Mouse (Mus musculus) ES-Bruce4 (cell line): ENCODE results near the gene Cbx5.

Source experiments
- CTCF ChIP-seq: IDR thresholded peaks from one replicate; pipeline ENCODE4 v1.8.1; 2011; ENCODE audit warnings: low read depth, low read length
- POLR2A ChIP-seq: IDR thresholded peaks from one replicate; pipeline ENCODE4 v1.8.1; 2011; ENCODE audit warnings: low read length; ENCODE audit not compliant: insufficient read depth

DNA sequence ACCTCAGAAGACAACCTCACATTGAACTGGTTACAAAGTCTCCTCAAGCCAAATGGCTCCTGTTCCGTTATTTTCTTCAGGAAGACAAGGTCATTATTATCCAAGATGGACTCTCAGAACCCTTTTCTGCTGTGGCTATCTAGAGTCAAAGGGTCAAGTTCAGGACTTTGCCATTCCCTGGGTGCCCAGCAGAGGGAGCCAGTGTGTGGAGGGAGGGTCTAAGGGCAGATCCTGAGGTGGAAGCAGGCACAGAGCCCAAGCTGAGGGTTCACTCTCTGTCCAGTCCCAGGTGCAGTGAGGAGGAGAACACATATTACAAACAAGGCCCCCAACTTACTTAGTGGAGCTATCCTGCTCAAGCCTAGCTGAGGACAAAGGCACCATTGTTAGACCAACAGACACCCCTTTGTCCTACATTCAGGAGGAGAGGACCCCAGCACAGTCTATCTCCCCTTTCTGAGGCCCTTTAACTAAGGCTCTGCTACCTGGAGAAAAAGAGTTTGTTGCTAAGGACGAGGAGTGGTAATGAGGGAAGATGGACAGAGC lies 10.7 kb upstream of the Cbx5 start:
- no peak for TF ChIP-seq POLR2A
- TF ChIP-seq CTCF: peak; percentile 90
